Mouse (Mus musculus) adipocyte (in vitro differentiated cells): ENCODE data around the gene Mex3d.

Experiments
- DNase-seq: peaks from one replicate; pipeline ENCODE4 v3.0.0-alpha.2; 2016; ENCODE audit warnings: low spot score

Mex3d gene

DNA sequence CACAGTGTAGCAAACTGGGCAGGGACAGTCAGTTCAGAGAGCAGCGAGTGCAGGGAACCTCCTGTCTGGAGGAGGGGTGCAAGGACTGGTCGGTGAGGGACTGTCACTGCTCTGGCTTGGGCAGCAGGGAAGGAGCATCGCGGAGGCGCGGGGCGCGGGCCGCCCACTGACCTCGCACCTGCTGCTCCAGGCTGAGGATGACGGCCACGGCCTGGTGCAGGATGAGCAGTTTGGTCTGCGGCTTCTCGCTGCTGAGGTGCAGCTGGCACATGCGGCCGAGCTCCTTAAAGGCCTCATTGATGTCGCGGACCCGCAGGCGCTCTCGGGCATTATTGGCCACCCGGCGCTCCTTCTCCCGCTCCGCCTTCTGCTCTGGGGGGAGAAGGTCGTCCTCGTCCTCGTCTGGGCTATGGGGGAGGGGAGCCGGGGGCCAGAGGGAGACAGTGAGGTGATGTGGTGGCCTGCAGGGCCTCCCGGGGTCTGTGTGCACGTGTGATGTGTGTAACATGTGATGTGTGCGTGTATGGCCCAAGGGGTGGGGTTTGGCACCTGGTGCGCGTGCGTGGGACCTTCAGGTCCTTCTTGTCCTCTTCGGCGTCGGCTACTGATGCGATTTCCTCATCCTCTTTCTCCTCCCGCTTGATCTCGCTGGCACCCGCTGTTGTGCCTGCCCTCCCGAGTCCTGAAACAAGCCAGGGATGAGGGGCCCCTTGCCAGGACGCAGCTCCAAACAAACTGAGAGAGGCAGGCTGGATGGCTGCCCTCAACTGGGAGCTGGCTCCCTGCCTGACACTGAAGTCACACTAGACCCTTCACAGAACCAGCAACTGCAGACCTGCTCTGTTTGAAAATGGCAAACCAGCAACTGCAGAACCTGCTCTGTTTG lies 25.4 kb upstream of the Mex3d start:
- no peak for DNase-seq

- DNase-seq, result no peak
Observed at GRCm38 (mm10) chr10:80407924-80408323, 20.5 kb upstream of the Mex3d start.

DNA sequence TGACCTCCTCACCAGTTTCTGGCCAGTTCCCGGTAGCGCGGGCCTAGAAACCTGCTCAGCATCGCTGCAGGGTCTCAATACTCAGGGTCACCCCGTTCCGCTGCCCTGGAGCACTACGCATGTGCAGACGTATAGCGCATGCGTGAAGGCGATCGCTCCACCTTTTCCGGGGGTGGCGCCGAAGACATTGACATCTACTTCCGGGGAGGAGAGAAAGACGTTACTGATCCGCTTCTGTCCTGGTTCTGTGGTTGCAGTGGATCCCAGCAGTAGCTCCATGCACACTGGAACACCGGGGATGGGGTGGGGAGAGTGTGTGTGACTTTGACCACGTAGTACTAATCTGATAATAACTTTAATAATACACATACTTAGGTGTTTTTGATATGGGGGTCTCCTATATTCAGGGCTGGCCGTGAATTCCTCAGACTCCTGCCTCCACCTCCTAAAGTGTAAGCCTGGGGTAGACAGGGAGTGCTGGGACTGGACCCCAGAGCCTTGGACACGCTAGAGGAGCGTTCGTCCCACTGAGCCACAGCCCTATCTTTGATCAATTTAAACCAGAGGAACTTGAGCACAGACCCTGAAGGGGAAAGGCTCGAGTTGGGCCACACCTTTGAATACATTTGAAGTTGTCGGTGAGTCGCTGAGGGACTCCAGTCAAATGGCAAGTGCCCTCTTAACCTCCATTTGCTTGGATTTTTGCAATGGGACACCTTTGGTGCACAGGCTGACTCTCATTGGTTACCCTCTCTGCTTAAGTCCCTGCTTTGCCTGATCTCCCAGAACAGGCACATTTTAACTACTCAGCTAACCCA lies 19.4 kb upstream of the Mex3d start, which contains the start of gene Uqcr11:
Gene Uqcr11 (minus strand): TSS at position 147 of the 818 bp plus-strand sequence.
- peak; percentile 94 for DNase-seq

DNA sequence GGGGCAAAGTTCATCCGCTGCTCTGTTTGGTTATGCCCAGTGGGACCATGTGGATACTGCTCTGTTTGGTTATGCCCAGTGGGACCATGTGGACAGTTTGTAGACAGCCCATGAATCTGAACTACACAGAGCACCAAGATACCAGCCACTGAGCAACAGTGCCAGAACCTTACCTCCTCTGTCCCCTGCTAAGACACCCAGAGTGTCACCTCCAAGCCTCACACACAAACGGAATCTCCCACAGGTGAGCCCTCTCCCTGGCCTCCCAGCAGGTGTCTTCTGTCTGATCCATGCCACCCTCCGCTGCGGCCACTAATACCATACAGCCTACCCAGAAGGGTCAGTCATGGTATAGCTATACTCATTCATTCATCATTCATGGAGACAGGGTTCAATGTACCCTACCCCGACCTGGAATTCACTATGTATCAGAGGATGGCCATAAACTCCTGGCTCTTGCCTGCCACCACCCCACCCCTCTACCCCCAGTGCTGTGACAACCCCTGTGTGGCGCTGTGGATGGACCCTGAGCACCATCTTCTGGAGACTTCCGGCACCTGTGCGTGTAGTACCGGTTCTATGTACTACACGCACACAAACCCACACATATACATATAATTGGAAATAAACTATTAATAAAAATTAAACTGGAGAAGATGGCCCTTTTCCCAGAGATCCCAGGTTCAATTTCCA lies 18.2 kb upstream of the Mex3d start:
- DNase-seq, result no peak

- DNase-seq, result peak; percentile 63
Observed at GRCm38 (mm10) chr10:80403044-80403692, 15.7 kb upstream of the Mex3d start.

GRCm38 (mm10) chr10:80400704-80401161 lies 13.3 kb upstream of the Mex3d start:
- no peak for DNase-seq

- no peak for DNase-seq
Observed at GRCm38 (mm10) chr10:80399973-80400703, 12.7 kb upstream of the Mex3d start.

GRCm38 (mm10) chr10:80399191-80399972 lies 11.9 kb upstream of the Mex3d start, which contains the start of gene Mbd3:
Gene Mbd3, minus strand, starts transcription at chr10:80399550.
- peak; percentile 99 for DNase-seq

DNA sequence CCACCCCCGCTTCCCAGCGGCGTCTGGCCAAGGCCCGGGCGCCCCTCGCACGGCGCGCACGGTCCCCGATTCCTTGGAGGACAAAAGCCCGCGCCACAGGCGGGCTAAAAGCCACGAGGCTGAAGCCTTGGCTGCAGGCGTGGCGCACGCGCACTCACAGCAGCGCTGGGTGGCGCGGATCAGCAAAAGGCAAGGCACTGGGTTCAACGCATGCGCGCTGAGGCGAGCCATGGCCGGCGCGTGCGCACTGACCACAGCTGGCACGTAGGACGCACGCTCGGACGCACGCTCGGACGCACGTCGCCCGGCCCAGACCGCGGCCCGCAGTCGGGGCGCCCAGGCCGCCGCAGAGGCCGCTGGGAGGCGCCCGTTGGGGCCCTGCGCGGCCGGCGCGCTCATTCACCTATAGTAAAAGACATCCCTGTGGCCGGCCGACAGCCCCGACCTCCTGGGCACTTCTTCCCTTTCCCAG lies 11.3 kb upstream of the Mex3d start:
- peak; percentile 98 for DNase-seq

DNA sequence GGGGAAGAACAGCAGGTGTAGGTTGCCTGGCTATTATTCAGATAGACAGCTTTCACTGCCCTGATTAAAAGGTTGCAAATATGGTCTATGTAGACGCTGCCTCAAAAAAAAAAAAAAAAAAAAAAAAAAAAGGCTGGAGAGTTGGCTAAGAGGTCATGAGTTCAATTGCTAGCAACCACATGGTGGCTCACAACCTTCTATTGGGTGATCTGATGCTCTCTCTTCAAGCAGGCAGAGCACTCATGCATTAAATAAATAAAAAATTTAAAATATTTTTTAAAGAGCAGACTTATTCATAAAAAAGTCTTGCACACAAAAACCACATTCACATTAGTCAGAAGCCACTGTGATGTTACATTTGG lies 10.7 kb upstream of the Mex3d start:
- peak; percentile 56 for DNase-seq

DNA sequence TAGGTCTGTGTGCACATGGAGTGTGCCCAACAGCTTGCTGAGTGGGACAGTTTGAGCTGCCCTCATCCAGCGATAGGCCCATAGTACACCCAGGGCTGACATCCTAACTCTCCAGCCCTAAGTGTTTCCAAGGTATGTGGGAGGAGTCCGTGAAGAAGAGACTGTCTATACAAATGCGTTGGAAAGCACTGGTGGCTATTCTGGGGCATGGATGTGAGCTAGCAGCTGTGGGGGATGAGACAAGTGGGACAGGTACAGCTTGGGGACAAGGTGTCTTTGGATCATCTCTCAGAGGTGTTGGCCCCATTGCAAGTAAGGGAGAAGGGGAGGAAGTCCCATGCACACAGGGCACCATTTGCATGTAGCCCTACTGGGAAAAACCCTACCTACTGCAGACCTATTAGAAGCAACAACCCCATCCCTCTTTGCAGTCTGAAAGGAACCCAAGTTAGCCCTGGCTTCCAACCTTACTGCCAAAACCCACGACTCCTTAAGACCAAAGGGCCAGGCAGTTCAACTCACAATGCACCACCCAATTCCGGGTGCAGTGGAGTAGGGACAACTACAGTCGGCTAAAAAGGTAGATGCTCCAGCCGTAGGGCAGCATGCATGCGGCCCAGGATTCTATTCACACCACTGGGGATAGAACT lies 10.2 kb upstream of the Mex3d start:
- no peak for DNase-seq

- no peak for DNase-seq
Observed at GRCm38 (mm10) chr10:80396822-80397523, 9.5 kb upstream of the Mex3d start.

DNA sequence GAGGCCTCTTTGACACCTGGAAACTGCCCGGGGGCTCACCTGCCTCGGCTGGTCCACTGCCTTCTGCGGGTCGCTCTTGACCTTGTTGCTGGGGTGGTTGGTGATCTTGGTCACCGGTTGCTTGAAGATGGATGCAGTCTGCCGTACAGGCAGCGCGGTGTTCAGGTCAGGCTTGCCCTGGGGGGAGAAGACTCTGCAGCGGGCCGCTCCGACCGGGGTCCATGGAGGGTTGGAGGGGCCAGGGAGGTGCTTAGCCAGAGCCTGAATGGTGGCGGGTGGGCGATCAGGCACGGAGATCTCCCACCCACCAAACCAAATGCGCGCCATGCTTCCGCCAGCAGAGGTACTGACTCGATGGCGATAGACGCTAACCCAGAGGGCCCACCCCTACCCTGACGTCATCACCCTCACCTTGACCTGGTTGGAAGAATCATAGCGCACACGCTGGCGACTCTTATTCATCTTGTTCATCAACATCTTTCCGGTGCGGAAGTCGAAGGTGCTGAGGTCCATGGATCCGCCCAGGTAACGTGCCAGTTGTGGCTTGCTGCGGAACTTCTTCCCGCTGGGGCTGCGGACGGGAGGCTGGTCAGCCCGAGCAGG lies 7.7 kb upstream of the Mex3d start:
- no peak for DNase-seq

- no peak for DNase-seq
Observed at GRCm38 (mm10) chr10:80392687-80393086, 5.2 kb upstream of the Mex3d start.

DNA sequence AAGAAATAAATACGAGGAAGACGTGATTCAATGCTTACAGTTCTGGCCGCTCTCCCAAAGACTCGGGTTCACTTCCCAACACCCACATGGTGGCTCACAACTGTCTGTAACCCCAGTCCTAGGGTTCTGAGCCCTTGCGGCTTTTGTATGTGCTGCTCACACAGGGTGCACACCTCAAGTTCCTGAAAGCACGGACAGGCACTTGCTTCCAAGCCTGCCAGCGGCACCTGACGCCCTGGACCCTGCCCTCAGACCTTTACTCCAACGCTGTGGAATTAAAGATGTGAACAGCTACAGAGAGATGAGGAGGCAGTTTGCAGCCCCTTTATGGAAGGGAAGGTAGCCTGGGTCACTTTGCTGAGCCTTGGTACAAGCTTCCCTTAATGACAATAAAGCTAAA lies 3.2 kb upstream of the Mex3d start:
- no peak for DNase-seq

DNA sequence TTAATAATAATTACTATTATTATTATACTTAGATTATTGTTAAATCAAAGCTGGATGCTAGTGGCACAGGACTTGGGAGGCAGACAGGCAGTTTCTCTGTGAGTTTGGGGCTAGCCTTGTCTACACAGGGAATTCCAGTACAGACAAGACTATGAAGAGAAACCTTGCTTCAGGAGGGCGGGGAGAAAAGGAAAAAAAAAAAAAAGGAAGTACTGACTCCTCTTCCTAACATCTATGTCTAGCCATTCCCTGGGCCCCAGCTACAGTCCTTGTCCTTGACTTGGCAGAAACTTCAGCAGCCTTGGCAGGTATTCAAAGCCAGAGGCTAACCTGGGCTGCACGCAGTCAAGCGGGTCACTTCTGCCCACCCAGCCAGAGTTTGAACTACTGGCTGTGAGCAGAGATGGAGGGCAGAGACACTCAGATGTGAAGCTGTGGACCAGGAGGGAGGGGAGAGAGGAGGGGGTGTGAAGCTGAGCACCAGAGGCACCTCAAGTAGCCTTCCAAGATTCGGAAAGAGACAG lies 1.8 kb upstream of the Mex3d start:
- DNase-seq, result no peak

- no peak for DNase-seq
Observed at GRCm38 (mm10) chr10:80388731-80389130, 1.3 kb upstream of the Mex3d start.
